Mouse (Mus musculus) embryo, embryonic 10 days (tissue): ENCODE measurements around the gene Acap2.

Source experiments
- DNase-seq: peaks from one replicate; pipeline ENCODE4 v3.0.0-alpha.2; 2015; ENCODE audit warnings: low spot score

The Acap2 gene

GRCm38 (mm10) chr16:31081125-31081664 is 119.8 kb downstream of the Acap2 start, which contains the start of gene Xxylt1:
Gene Xxylt1 (minus strand): TSS chr16:31081432.
- peak; percentile 96 for DNase-seq

GRCm38 (mm10) chr16:31080573-31081051 is 120.4 kb downstream of the Acap2 start:
- DNase-seq, result peak; percentile 88

GRCm38 (mm10) chr16:31077396-31077795 is 123.6 kb downstream of the Acap2 start:
- no peak for DNase-seq

- DNase-seq, result no peak
Observed at GRCm38 (mm10) chr16:31076436-31076835, 124.6 kb downstream of the Acap2 start.

GRCm38 (mm10) chr16:31074324-31074908 is 126.6 kb downstream of the Acap2 start:
- DNase-seq, result no peak

GRCm38 (mm10) chr16:31071731-31072130 is 129.3 kb downstream of the Acap2 start:
- DNase-seq, result no peak

- DNase-seq, result peak; percentile 95
Observed at GRCm38 (mm10) chr16:31070358-31071133, 130.5 kb downstream of the Acap2 start.

GRCm38 (mm10) chr16:31069211-31070166 is 131.6 kb downstream of the Acap2 start:
- DNase-seq, result no peak

GRCm38 (mm10) chr16:31068280-31068679 is 132.8 kb downstream of the Acap2 start:
- no peak for DNase-seq

GRCm38 (mm10) chr16:31066344-31067098 is 134.5 kb downstream of the Acap2 start:
- peak; percentile 11 for DNase-seq

GRCm38 (mm10) chr16:31064782-31065181 is 136.3 kb downstream of the Acap2 start:
- DNase-seq, result no peak

- no peak for DNase-seq
Observed at GRCm38 (mm10) chr16:31062918-31063317, 138.1 kb downstream of the Acap2 start.

GRCm38 (mm10) chr16:31061246-31061880 is 139.7 kb downstream of the Acap2 start:
- peak; percentile 59 for DNase-seq

GRCm38 (mm10) chr16:31060714-31061113 is 140.3 kb downstream of the Acap2 start:
- DNase-seq, result no peak

- no peak for DNase-seq
Observed at GRCm38 (mm10) chr16:31060226-31060625, 140.8 kb downstream of the Acap2 start.

GRCm38 (mm10) chr16:31059730-31060129 is 141.3 kb downstream of the Acap2 start:
- DNase-seq, result no peak

GRCm38 (mm10) chr16:31052812-31053211 is 148.2 kb downstream of the Acap2 start:
- DNase-seq, result no peak

- no peak for DNase-seq
Observed at GRCm38 (mm10) chr16:31052177-31052726, 148.8 kb downstream of the Acap2 start.

GRCm38 (mm10) chr16:31050701-31051100 is 150.3 kb downstream of the Acap2 start:
- no peak for DNase-seq

- DNase-seq, result no peak
Observed at GRCm38 (mm10) chr16:31048194-31048593, 152.9 kb downstream of the Acap2 start.
